Mouse (Mus musculus): ENCODE measurements around the gene Tmem131l.

GRCm38 (mm10) chr3:83869776-83870175, 170.2 kb downstream of the Tmem131l start:
- TF ChIP-seq CTCF (IDR thresholded peaks at IDR 0.05; ENCODE audit: insufficient read depth, low read length) (no peak), POLR2A (IDR thresholded peaks at IDR 0.05; ENCODE audit: borderline replicate concordance, extremely low read depth, low read depth, low read length) (no peak)

Data from lung, adult 2 months (tissue).